Mouse (Mus musculus) urinary bladder, postnatal 36 days (tissue): ENCODE measurements around the gene Pnma5.

Experiments
- DNase-seq, 2 experiments: peaks; one replicate each; pipeline ENCODE4 v3.0.0; 2022; ENCODE audit warnings: low spot score in 2 of 2, mixed read lengths in 1 of 2

The Pnma5 gene

DNA sequence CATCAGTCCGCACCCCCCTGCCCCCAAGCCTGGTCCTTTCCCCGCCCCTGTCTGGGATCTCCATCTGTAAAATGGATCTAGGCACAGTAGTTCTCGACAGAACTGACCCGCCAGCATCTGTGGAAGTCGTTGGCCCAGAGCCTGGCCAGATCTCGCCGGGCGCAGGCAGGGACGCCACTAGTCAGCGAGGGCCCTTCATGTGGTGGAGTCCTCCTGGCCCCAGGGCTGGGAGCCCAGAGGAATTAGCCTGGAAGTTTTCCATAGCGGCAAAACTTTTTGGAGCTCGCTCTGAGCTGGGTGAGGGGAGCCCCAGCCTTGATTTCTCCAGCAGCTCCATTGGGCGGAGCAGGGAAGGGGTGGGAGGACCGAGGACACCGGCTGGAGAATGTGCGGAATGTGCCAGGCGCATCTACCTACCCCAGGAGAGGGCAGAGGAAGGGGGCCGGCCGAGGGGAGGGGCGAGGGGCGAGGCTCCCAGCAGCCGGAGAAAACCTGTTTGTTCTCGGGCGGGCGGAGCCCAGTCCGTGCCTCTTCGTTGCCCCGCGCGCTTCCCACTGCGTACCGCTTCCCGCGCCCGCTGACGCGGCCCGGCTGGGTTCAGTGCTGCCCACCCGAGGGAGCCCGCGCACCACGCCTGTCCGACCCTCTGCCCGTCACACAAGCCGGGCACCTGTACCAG is 49.9 kb downstream of the Pnma5 start, which contains the start of gene Zfp185:
Gene Zfp185 (plus strand): TSS at position 499 of the 679 bp plus-strand sequence.
- DNase-seq: peak; percentile 17 to 49

DNA sequence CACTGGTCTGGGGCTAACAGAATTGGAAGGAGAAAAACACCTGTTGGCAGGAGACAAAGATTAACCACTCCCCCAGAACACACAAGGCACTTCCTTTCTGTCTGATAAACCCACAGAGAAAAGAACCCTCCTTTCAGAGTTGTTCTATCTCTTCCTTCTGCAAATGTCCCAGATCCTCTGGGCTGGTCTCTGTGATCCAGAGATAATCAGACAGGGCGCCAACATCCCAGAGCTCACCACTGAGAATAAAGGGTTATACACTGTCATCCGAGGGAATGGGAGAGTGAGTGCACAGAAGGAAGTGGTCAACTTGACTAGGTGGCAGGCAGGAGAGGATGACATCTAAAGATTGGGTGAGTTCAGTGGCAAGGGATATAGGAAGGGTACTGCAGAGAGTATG is 51.3 kb downstream of the Pnma5 start:
- no peak for DNase-seq
